Mouse (Mus musculus) ES-Bruce4 (cell line): ENCODE measurements around the gene Vamp4. TPM values are rescaled to one million over a fixed set of nuclear protein-coding genes. Genes with fewer than 3 reads are reported as not detected.

ENCODE experiments used
- H3K27ac ChIP-seq: 2 replicates; pipeline ENCODE4 v1.5.1; 2012; ENCODE audit warnings: low read length, inconsistent platforms; ENCODE audit not compliant: insufficient read depth
- H3K27me3 ChIP-seq: 2 replicates; pipeline ENCODE4 v1.6.1; 2012; ENCODE audit warnings: mild to moderate bottlenecking, low read length, inconsistent platforms; ENCODE audit not compliant: control insufficient read depth, poor library complexity, insufficient read depth, severe bottlenecking
- H3K36me3 ChIP-seq: 2 replicates; pipeline ENCODE4 v1.6.1; 2012; ENCODE audit warnings: inconsistent platforms, mild to moderate bottlenecking, low read length, moderate library complexity; ENCODE audit not compliant: control insufficient read depth, poor library complexity, insufficient read depth, severe bottlenecking
- H3K4me1 ChIP-seq: one replicate; pipeline ENCODE4 v1.8.1; 2011; ENCODE audit warnings: low read length; ENCODE audit not compliant: control insufficient read depth, insufficient read depth
- H3K4me3 ChIP-seq: 2 replicates; pipeline ENCODE4 v1.5.1; 2011; ENCODE audit warnings: low read depth, mild to moderate bottlenecking, low read length
- H3K9ac ChIP-seq: 2 replicates; pipeline ENCODE4 v1.6.1; 2012; ENCODE audit warnings: low read depth, mild to moderate bottlenecking, inconsistent platforms; ENCODE audit not compliant: poor library complexity, severe bottlenecking
- H3K9me3 ChIP-seq: replicated peaks from 2 replicates; pipeline ENCODE4 v1.6.1; 2012; ENCODE audit warnings: mild to moderate bottlenecking, low read length, inconsistent platforms; ENCODE audit not compliant: control insufficient read depth, poor library complexity, insufficient read depth, severe bottlenecking
- CTCF ChIP-seq: IDR thresholded peaks from one replicate; pipeline ENCODE4 v1.8.1; 2011; ENCODE audit warnings: low read depth, low read length
- EP300 ChIP-seq: IDR thresholded peaks from 2 replicates; pipeline ENCODE4 v1.6.1; 2011; ENCODE audit warnings: low read depth, low read length; ENCODE audit not compliant: insufficient read depth
- POLR2A ChIP-seq: IDR thresholded peaks from one replicate; pipeline ENCODE4 v1.8.1; 2011; ENCODE audit warnings: low read length; ENCODE audit not compliant: insufficient read depth
- polyA plus RNA-seq: library from polyadenylated mRNA; stranded (reverse); fragments of >200 nt; gene quantifications from 2 replicates; pipeline ENCODE4 v1.2.4, GENCODE M21; 2011; ENCODE audit warnings: low read depth; ENCODE audit not compliant: missing spikeins, insufficient read depth, insufficient read length

Gene Vamp4
- polyA plus RNA-seq, 1 experiment: 31.1 TPM

GRCm38 (mm10) chr1:162636516-162636915, 66.2 kb downstream of the Vamp4 start:
- Histone ChIP-seq H3K9me3 (no peaks in the 10 kb centered on the region), H3K4me1 (no peaks in the 10 kb centered on the region), H3K27me3 (no peaks in the 10 kb centered on the region), H3K36me3 (no peaks in the 10 kb centered on the region), H3K9ac (no peak overlapping the region), H3K4me3 (no peak overlapping the region), H3K27ac (no peak overlapping the region)
- TF ChIP-seq POLR2A (no peak), CTCF (no peak), EP300 (no peak)

- H3K36me3 ChIP-seq: no peaks in the 10 kb centered on the region
- no peak overlapping the region for H3K4me3 ChIP-seq
- H3K27ac ChIP-seq: no peak overlapping the region
- TF ChIP-seq EP300: no peak
- no peak for TF ChIP-seq POLR2A
- TF ChIP-seq CTCF: no peak
- H3K9ac ChIP-seq: no peak overlapping the region
- H3K27me3 ChIP-seq: no peaks in the 10 kb centered on the region
- no peaks in the 10 kb centered on the region for H3K9me3 ChIP-seq
- H3K4me1 ChIP-seq: no peaks in the 10 kb centered on the region
Observed at GRCm38 (mm10) chr1:162638535-162638934, 68.2 kb downstream of the Vamp4 start.

- Histone ChIP-seq H3K27me3 (no peaks in the 10 kb centered on the region), H3K4me1 (no peaks in the 10 kb centered on the region), H3K27ac (no peak within 1 kb of the TSS), H3K9me3 (no peaks in the 10 kb centered on the region), H3K4me3 (no peak within 1 kb of the TSS), H3K36me3 (no peaks in the 10 kb centered on the region), H3K9ac (no peak within 1 kb of the TSS)
- TF ChIP-seq EP300 (no peak), POLR2A (no peak), CTCF (no peak)
Observed at GRCm38 (mm10) chr1:162639051-162639750, 68.9 kb downstream of the Vamp4 start, which contains the start of gene Myoc. Myoc (plus strand) TSS chr1:162639155.

- Histone ChIP-seq H3K9me3 (no peaks in the 10 kb centered on the region), H3K9ac (no peak overlapping the region), H3K27ac (no peak overlapping the region), H3K27me3 (no peaks in the 10 kb centered on the region), H3K4me3 (no peak overlapping the region), H3K36me3 (no peaks in the 10 kb centered on the region), H3K4me1 (no peaks in the 10 kb centered on the region)
- TF ChIP-seq EP300: no peak
- TF ChIP-seq CTCF: no peak
- no peak for TF ChIP-seq POLR2A
Observed at GRCm38 (mm10) chr1:162639861-162640260, 69.5 kb downstream of the Vamp4 start.

GRCm38 (mm10) chr1:162642591-162642990, 72.3 kb downstream of the Vamp4 start:
- Histone ChIP-seq H3K9me3 (no peaks in the 10 kb centered on the region), H3K4me3 (no peak overlapping the region), H3K4me1 (no peaks in the 10 kb centered on the region), H3K9ac (no peak overlapping the region), H3K27ac (no peak overlapping the region), H3K36me3 (no peaks in the 10 kb centered on the region), H3K27me3 (no peaks in the 10 kb centered on the region)
- TF ChIP-seq POLR2A (no peak), EP300 (no peak), CTCF (no peak)

- no peaks in the 10 kb centered on the region for H3K36me3 ChIP-seq
- no peaks in the 10 kb centered on the region for H3K9me3 ChIP-seq
- no peaks in the 10 kb centered on the region for H3K4me1 ChIP-seq
- H3K27ac ChIP-seq: no peak overlapping the region
- H3K4me3 ChIP-seq: no peak overlapping the region
- no peak overlapping the region for H3K9ac ChIP-seq
- TF ChIP-seq CTCF (no peak), POLR2A (no peak), EP300 (no peak)
- H3K27me3 ChIP-seq: no peaks in the 10 kb centered on the region
Observed at GRCm38 (mm10) chr1:162643752-162644151, 73.4 kb downstream of the Vamp4 start.
